Mouse (Mus musculus) A20 (cell line): Measurements from ENCODE around the gene Dnajb1.
A peak's percentile ranks its signal among the peaks of the same experiment; 100 is the strongest.
"Not testable (repeated sequence)": the region's sequence is repeated elsewhere in the genome, so short reads cannot be mapped to it uniquely, and the experiment has no call there.

Experiments
- DNase-seq: peaks from one replicate; pipeline ENCODE4 v3.0.0-alpha.2; 2011; ENCODE audit warnings: low read depth, low spot score

Gene Dnajb1

DNA sequence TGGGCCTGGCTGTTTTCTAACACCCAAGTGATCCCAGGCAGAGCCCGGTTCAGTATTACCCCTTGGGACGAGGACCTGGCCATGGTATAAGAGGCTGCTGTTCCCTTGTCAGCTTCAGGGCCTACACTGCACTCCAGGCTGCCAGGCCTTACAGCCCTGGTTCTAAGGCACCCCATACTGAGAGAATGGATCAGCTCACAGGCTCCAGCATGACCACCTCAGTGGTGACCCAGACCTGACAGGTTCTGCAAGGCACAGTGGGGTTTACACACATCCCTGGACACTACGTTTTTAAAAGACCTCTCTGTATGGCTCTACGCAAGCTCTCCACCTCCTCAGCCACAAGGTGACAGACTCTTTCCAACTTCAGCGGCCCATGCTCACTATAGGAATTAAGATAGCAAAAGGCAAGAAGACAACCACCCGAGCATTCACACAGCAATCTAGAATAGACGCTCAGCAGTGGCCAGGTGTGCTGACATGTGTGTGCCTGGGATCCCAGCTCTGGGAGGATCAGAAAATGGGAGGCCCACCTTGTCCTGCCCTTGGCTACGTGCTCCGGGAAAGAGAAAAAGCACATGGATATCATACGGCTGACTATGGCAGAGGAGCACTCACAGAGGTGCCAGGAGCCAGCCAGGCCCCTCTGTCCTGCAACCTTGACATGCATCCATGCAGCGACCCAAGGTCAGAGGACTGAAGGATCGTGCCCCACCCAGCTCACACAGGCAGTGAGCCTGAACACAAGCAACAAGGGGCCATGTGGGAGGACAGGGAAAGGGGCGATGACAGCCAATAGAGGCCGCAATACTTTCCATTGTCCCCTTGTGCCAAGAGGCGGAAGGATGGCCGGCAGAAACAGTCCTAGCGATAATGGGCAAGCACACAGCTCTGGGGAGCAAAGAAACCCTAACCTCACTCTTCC, 29.6 kb upstream of the Dnajb1 start:
- no peak for DNase-seq

DNA sequence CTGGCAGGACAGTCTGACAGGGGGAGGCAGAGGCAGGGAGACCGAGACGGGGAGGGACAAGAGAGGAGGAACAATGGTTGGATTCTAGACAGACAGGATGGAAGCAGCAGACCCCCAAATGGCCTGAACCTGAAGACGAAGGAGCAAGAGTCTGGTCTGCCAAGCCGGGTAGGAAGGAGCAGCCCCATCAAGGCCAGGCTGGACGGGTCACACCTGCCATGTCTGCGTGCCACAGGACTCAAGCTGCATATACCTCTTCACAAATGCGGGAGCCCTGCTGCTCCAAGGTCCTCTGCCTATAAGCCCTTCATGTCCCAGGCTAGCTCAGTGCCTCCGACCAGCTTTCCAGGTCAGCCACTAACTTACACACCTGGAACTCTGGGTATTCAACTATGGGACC, 28.3 kb upstream of the Dnajb1 start:
- DNase-seq: no peak

DNA sequence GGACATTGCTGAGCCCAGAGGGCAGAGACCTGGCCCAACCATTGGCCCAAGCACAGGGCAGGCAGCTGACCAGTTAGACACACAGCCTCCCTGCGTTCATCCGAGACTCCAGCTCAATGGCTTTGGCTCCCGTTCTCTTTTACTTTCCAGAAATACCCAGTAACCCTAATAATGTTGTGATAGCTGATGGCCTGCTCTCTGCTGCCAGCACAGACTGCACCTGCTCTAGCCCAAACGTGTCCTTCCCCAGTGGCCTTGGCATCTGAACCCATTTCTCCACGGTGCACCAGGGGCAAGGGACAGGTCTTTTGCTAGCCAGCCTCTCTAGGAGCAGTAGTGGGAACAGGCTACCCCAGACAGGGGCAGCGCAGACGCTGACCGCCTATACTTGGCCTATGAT, 27.2 kb upstream of the Dnajb1 start:
- DNase-seq: no peak

DNA sequence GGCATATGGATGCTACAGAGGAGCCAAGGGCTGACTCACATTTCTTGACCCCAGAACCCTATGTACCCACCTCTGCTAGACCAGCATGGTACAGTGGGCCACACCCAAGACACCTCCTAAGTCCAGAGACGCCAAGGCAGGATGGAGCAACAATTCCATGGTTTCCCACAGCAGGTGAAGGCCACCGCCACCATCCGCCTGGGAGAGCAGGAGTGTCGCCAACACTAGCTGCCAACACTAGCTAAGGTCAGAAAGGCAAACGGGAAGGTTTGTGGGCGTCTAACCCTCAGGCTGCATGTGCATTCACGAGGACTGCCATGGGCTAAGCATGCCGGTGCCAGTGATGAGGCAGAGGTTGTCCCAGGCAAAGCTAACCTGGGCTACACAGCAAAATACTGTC, 25.8 kb upstream of the Dnajb1 start:
- no peak for DNase-seq

DNA sequence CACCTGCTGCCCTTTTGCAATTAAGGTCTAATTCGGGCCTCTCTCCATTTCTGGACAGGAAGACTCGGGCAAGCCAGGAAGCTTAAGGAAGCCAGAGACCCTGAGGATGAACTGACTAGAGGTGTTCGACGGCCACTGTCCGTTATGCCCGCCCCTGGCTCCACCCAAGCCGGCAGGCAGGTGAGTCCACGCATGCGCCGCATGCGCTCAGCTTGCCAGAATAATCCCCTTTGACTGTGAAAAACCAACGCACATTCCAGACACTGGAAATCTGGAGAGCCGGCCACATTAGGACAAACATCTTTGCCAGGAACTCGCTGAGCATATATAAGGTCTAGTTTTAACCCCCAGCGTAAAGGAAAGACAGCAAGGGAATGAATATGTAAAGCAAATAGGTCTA, 24.8 kb upstream of the Dnajb1 start:
- DNase-seq: no peak

DNA sequence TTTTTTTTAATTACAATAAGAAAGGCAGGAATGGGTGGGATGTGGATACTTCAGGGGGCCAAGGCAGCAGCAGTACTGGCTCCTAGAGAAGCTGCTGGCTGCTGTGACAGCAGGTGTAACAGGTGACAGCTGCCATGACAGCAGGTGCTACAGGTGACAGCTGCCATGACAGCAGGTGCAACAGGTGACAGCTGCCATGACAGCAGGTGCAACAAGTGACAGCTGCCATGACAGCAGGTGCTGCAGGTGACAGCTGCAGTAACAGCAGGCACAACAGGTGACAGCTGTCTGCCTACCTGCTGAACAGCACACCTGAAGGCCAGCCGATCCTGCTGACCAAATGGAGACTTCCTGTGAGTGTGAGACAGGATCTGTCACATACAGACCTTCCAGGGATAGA, 23.2 kb upstream of the Dnajb1 start:
- peak; percentile 33 for DNase-seq

DNA sequence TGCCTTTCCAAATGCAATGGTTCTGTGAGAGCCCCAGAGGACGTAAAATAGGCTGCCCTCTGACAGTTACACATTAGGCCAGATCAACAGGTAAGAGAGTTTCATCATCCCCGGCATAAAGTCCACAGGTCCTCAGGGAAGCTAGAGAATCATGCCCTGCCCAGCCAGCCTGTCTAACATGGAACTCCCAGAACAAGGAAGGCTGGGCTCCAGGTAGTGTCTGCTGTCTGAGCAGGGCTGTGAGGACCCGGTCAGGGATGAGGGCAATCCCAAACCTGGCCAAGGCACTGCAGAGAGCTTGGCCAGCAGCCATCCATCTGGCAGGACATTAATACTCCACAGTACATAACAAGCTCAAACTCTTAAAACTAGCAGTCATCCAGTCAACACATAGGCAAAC, 22.7 kb upstream of the Dnajb1 start:
- no peak for DNase-seq

DNA sequence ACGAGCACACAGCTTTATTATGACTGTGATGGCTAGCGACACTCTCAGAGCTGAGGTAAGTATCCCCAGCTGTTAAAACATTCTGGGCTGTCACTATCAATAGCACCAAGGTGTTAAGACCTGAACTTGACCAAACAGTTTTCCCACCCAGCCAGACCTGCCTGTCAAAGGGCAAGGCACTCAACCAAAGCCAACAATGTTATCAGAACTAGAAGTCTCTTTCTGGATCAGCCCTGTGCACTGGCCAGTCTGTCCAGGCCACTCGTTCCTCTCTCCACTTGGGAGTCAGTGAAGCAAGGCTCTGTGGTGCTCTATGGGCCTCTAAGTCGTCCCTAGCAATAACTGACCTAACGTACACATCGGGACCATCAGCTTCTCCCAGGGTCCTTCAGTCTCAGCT, 20.3 kb upstream of the Dnajb1 start:
- no peak for DNase-seq

DNA sequence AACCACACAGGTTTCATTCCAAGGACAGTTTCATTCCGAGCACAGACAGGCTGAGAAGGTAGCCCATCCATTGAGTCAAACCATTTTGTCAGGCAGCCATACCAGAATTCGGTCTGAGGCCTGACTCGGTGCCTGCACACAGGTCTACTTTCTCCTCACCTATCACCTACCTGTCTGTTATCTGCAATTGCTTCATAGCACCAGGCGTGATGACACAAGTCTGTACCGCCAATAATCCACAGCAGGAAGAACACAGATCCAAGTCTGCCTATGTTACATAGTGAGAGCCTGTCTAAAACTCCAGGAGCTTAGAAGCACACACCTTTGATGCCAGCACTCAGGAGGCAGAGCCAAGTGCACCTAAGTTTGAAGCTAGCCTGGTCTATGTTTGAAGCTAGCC, 19.1 kb upstream of the Dnajb1 start:
- DNase-seq: no peak

DNA sequence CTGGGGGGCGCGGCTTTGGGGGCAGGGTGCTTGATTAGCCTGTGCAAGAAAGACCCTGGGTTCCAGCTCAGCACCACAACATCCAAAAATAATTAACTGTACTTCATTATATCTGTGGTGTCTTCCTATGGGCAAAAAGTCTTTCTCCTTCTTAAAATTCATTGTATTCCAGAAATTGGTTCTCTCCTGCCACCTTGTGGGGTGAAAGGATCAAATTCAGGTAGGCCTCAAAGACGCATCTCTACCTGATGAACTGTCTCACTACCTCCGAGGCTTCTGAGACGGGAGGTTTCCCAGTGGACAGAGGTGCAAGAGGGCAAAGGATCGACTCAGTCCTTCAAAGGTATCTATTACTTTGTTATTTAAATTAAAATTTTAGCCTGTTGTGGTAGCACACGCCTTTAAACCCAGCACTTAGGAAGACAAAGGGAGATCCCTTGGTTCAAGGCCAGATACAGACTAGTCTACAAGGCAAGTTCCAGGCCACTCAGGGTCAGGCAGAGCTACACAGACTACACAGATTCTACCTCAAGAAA, 17.4 kb upstream of the Dnajb1 start:
- no peak for DNase-seq

DNA sequence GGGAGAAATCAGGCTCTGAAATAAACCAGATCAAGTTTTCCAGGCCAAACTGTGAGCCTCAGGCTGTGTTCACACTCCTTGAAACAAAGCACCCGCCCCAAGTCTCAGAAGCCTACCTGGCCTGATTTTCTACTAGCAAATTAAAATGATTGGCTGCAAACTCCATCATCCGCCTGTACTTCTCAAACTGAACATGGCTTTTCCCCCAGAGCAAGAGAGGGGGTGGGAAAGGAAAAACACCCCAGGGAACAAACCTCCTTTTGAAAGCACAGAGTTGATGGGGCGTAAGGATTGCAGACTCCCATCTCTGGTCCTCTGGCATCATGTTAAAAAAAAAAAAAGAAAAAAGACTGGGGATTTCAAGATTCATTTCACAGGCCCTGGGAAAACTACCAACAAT, 15.3 kb upstream of the Dnajb1 start:
- DNase-seq: no peak

DNA sequence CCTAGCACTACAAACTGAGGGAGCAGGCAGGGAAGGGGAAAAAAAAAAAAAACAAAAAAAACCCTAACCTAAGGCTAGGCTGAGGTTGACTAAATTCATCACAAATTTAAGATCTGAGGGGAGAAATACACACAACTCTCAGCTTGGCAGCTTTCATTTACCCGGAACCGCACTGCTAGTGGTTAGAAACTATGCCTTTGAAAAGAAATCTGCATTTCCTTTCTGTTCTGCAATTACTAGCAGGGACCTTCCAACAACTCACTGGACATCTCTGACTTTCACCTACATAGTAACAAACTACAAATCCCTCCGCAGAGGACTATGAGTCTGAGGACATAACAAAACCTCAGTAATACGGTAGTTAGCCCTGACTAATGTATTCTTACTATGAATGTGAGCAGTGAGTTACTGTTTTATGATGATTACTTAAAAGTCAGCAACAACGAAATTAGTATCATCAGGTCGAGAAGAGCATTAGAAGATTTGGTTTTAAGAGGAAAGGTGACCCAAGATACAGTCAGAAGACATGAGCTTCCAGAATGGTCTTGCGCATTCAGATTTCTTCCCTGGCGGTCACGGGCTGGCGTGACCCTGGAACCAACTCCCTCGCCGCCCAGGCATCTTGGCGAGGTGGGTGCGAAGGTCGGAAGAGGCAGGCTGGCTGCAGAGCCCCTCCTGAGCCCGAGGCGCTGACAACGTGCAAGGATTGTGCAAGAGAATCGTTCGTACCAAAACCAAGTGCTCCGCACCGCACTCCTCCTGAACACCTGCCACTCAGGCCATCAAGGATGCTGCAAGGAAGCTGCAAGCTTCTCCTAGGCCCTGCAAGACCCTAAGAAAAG, 14.4 kb upstream of the Dnajb1 start:
- DNase-seq: peak; percentile 67

DNA sequence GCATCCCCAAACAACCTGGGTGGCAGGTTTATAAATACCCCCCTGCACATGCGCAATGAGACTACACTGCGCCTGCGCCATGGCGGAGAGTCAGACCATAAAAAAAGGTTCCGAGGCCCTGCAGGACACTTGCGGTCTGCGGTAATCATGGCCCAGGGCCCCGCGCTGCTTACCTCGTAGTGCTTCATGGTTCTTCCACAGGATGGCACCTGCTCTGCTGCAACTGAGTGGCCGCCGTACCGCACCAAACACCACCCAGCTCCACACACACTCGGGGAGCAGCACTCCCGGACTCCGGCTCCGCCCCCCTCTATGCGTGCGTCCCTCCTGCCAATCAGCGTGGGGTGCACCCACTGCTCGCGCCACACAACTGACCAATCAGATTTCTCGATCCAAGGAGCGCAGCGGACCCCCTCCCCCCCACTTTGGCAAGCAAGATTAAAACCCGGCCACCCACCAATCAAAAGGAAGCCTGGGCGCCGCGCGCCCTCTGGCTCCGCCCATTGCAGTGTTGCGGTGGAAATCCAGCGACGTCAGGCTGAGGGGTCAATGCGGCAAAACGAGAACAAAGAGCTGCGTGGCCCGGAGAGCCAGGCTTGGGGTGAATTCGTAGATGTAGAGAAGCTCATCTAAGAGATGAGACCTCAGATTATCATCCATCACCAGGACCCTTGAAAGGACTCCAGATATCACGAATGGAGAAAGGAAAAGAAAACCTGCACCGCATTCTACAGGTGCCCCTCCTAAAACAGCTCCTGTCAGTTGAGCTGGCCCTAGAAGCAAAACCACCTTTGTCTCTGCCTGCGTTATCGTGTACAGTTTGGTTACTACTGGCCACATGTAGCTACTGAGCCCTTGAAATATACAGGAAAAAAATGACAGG, 13.6 kb upstream of the Dnajb1 start:
- DNase-seq: peak; percentile 98

DNA sequence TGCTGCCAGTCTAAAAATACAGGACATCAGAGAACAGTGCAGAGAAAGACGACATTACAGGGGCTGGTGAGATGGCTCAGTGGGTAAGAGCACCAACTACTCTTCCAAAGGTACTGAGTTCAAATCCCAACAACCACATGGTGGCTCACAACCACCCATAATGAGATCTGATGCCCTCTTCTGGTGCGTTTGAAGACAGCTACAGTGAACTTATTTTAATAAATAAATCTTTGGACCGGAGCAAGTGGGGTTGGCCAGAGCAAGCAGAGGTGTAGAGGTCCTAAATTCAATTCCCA, 13.0 kb upstream of the Dnajb1 start:
- DNase-seq: not testable (repeated sequence)

DNA sequence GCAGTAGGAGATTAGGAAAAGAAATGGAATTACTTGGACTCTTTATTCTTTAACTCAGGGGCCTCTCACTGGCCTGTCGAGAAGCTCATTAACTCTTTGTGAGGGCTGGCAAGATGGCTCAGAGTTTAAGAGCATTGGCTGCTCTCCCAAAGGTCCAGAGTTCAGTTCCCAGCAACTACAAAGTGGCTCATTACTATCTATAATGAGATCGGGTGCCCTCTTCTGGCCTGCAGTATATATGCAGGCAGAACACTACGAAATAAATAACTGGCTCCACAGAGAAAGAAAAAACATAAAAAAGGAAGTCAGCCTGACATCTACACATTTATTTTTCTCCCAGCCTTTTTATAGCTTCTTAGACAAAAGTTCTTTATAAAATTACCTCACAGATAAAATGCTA, 11.6 kb upstream of the Dnajb1 start:
- peak; percentile 72 for DNase-seq

DNA sequence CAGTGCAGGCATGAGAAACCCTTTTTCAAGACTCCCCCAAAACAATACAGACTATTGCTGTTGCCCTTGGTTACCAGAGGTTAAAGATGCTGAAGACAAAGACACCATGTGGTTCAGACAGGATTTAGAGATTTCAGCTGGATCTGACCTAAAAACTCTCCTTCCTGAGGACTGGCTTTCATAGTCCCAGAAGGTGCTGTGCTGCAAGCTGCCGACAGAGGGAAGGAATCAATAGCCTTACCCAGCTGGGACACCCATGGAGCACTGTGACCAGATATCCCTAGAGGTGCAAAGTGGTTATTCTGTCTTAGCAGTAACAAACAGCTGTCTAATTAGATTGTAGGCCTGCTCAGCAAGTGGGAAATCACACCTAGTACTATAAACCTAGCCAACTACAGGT, 9.8 kb upstream of the Dnajb1 start:
- no peak for DNase-seq

DNA sequence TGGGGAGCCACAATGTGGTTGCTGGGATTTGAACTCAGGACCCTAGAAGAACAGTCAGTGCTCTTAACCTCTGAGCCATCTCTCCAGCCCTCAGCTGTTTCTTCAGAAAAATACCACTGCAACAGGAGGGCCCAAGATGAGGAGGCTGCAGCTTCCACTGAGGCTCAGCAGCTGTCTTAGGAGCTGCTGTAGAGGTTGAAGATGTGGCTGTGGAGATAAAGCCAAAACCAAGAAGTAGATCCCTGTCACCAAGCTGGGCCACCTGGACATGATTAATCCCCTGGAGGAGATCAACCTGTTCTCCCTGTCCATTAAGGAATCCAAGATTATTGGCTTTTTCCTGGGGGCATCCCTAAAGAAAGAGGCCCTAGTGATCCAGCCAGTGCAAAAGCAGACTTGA, 8.2 kb upstream of the Dnajb1 start:
- DNase-seq: no peak

DNA sequence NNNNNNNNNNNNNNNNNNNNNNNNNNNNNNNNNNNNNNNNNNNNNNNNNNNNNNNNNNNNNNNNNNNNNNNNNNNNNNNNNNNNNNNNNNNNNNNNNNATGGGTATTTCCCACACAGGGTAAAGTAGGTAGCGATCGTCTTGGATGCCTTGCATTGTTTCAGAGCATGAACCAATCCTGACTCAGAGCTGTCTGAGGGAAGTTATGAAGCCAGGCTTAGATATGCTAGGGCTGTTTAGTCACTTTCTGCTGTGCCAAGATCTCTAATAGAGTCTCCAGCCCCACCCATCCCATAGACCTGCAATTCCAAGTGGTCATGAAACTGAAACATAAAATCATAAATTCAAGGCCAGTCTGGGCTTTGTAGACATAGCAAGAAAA, 5.4 kb upstream of the Dnajb1 start:
- no peak for DNase-seq

DNA sequence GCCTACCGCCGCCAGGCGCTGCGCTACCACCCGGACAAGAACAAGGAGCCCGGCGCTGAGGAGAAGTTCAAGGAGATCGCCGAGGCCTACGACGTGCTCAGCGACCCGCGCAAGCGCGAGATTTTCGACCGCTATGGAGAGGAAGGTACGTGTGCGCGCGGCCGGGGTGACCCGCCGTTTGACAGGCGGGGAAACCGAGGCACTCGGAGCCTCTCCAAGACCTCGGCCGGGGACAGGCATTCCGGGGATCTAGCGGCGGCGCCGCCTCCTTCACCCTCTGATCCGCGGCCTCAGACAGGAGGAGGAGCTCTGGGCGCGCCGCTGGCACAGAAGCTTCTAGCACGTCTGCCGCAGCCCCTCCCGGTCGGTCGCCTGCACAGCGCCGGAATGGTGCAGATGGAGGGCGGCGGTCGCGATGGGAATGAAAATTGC, 421 bp downstream of the Dnajb1 start:
- DNase-seq: peak; percentile 91

DNA sequence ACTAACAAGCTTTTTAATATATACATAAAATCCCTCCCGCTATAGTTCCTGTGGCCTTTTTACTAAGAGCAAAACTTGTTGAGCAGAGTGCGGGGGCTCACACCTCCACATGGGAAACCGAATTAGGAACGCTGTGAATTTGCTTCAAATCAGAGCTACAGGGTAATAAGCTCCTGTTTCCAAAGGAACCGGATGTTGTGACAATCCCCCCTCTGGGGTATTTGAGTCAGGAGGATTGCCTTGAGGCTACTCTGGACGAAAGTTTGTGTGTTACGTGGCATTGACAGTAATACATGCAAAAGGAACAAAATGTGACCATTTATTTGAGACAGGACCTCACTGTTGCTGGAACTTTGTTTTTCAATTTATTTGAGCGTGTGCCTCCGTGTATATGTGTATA, 1.1 kb downstream of the Dnajb1 start:
- DNase-seq: no peak

DNA sequence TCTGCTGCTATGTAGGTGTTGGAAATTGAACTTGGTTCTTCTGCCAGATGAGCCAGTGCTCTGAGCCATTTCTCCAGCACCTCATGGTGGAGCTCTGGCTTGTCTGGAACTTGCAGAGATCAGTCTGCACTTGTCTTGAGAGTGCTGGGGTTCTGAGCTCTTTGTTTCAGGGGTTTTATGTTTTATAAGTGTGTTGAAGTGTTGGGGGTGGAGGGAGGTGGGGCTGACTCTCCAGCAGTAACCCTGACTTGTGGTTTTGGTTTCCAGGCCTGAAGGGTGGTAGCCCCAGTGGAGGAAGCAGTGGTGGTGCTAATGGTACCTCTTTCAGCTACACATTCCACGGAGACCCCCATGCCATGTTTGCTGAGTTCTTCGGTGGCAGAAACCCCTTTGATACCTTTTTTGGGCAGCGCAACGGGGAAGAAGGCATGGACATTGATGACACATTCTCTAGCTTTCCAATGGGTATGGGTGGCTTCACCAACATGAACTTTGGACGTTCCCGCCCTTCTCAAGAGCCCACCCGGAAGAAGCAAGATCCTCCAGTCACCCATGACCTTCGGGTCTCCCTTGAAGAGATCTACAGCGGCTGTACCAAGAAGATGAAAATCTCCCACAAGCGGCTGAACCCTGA, 1.7 kb downstream of the Dnajb1 start:
- DNase-seq: peak; percentile 11
